Mouse (Mus musculus): ENCODE measurements around the gene AI481877.

- TF ChIP-seq CTCF (conservative IDR thresholded peaks at IDR 0.05 in 1 of 2, IDR thresholded peaks at IDR 0.05 in 1 of 2; ENCODE audit: low read depth in 2 of 2, low read length in 2 of 2) (peak in 1 of 2 experiments; percentile 83; a peak in 2 of 4 replicates), POLR2A (IDR thresholded peaks at IDR 0.05; ENCODE audit: low read depth, low read length) (no peak), GABPA (IDR thresholded peaks at IDR 0.05; ENCODE audit: insufficient replicate concordance, low read depth, low read length) (no peak), JUND (conservative IDR thresholded peaks at IDR 0.05; ENCODE audit: low read depth, low read length) (no peak), E2F4 (IDR thresholded peaks at IDR 0.05; ENCODE audit: insufficient replicate concordance, low read depth, low read length) (no peak), USF1 (IDR thresholded peaks at IDR 0.05; ENCODE audit: low read depth, low read length) (no peak), POLR2AphosphoS2 (IDR thresholded peaks at IDR 0.05; ENCODE audit: low read depth, low read length) (no peak), NELFE (IDR thresholded peaks at IDR 0.05; ENCODE audit: low read depth, low read length) (no peak), KAT2A (IDR thresholded peaks at IDR 0.05; ENCODE audit: insufficient replicate concordance, low read length) (no peak), CHD1 (IDR thresholded peaks at IDR 0.05; ENCODE audit: low read depth, low read length) (no peak), TCF12 (IDR thresholded peaks at IDR 0.05; ENCODE audit: low read depth, low read length) (no peak), EP300 (IDR thresholded peaks at IDR 0.05; ENCODE audit: low read length) (no peak)
Measured at GRCm38 (mm10) chr4:59000614-59001013, 138.2 kb downstream of the AI481877 start.

Measured in CH12.LX (cell line).